Mouse (Mus musculus) intestine, embryonic 14.5 days (tissue): Measurements from ENCODE around the gene Ezh1. TPM values are rescaled to one million over a fixed set of nuclear protein-coding genes. Genes with fewer than 3 reads are reported as not detected.

ENCODE experiments used
- ATAC-seq: fragments of 200-750 bp; cut with Nextera tagmentation; replicated peaks from 2 replicates; pipeline ENCODE4 v1.8.0; 2017; ENCODE audit warnings: low read depth, moderate number of reproducible peaks, moderate TSS enrichment, moderate library complexity; ENCODE audit not compliant: low FRiP score, low TSS enrichment
- DNase-seq: peaks from one replicate; pipeline ENCODE4 v3.0.0-alpha.2; 2018; ENCODE audit warnings: low spot score
- H3K27ac ChIP-seq: fragments of 300-500 bp; sonication (generic); 2 replicates; pipeline ENCODE4 v1.5.1; 2014; ENCODE audit warnings: low read depth, mild to moderate bottlenecking, control low read depth
- H3K27me3 ChIP-seq: fragments of 300-500 bp; sonication (generic); replicated peaks from 2 replicates; pipeline ENCODE4 v1.6.1; 2014; ENCODE audit warnings: low read length, control low read depth; ENCODE audit not compliant: control insufficient read depth, insufficient read depth
- H3K36me3 ChIP-seq: fragments of 300-500 bp; sonication (generic); 2 replicates; pipeline ENCODE4 v1.6.1; 2014; ENCODE audit warnings: low read length, control low read depth; ENCODE audit not compliant: control insufficient read depth, insufficient read depth
- H3K4me1 ChIP-seq: fragments of 300-500 bp; sonication (generic); replicated peaks from 2 replicates; pipeline ENCODE4 v1.6.1; 2014; ENCODE audit warnings: low read length, control low read depth, mixed read lengths; ENCODE audit not compliant: control insufficient read depth, insufficient read depth
- H3K4me2 ChIP-seq: fragments of 300-500 bp; sonication (generic); 2 replicates; pipeline ENCODE4 v1.6.1; 2014; ENCODE audit warnings: low read length
- H3K4me3 ChIP-seq: fragments of 300-500 bp; sonication (generic); 2 replicates; pipeline ENCODE4 v1.5.1; 2014; ENCODE audit warnings: low read depth, low read length, control low read depth, mixed read lengths
- H3K9ac ChIP-seq: fragments of 300-500 bp; sonication (generic); 2 replicates; pipeline ENCODE4 v1.6.1; 2014; ENCODE audit warnings: mild to moderate bottlenecking, low read length
- H3K9me3 ChIP-seq: fragments of 300-500 bp; sonication (generic); 2 replicates; pipeline ENCODE4 v1.6.1; 2016; ENCODE audit warnings: low read length, control low read depth; ENCODE audit not compliant: control insufficient read depth
- WGBS: fragments of 180-500 bp; shearing (Covaris S2); extraction: QIAGEN DNeasy Blood & Tissue Kit; methylation state at CpG from one replicate; pipeline ENCODE4 v1.1.7; 2014; 5-methylcytosine and 5-hydroxymethylcytosine counted together
- polyA plus RNA-seq: library from polyadenylated mRNA; unstranded; fragments of >200 nt; fragmentation: Nextera tagmentation; extraction: Ambion mirVana; gene quantifications from 2 replicates; pipeline ENCODE4 v1.2.1, GENCODE M21; 2014

Ezh1 gene
- polyA plus RNA-seq, 1 experiment from 2014 or later, result 20.2 TPM

GRCm38 (mm10) chr11:101251031-101251430 lies 24.8 kb upstream of the Ezh1 start:
- Histone ChIP-seq H3K4me3 (no peak overlapping the region), H3K4me2 (no peak overlapping the region), H3K9me3 (no peaks in the 10 kb centered on the region), H3K27me3 (0 out of 2 replicates have a peak, but pooled peaks cover 4% of the 10 kb centered on the region), H3K27ac (no peak overlapping the region), H3K36me3 (0 out of 2 replicates have a peak, but pooled peaks cover 3% of the 10 kb centered on the region), H3K4me1 (peaks cover 28% of the 10 kb centered on the region; the same call in 1 of the 2 replicates), H3K9ac (no peak overlapping the region)
- WGBS, result 69% methylated on average over 2 of the region's 2 CpGs
- DNase-seq (no peak), ATAC-seq (no peak)

GRCm38 (mm10) chr11:101248258-101248994 lies 22.2 kb upstream of the Ezh1 start:
- ATAC-seq, result no peak
- no peak overlapping the region for H3K4me3 ChIP-seq
- no peaks in the 10 kb centered on the region for H3K9me3 ChIP-seq
- peak overlapping the region; percentile 1; the same call in 1 of the 2 replicates for H3K4me2 ChIP-seq
- peaks cover 29% of the 10 kb centered on the region for H3K4me1 ChIP-seq
- DNase-seq, result no peak
- H3K27me3 ChIP-seq, result 0 out of 2 replicates have a peak, but pooled peaks cover 4% of the 10 kb centered on the region
- no peak overlapping the region for H3K9ac ChIP-seq
- 32% methylated on average over 14 of the region's 14 CpGs for WGBS
- H3K36me3 ChIP-seq, result no peaks in the 10 kb centered on the region
- H3K27ac ChIP-seq, result peak overlapping the region; percentile 33; the same call in 1 of the 2 replicates

GRCm38 (mm10) chr11:101247521-101248030 lies 21.3 kb upstream of the Ezh1 start:
- H3K27ac ChIP-seq, result 0 out of 2 replicates have a peak overlapping the region, but pooled peaks have one; percentile 29

GRCm38 (mm10) chr11:101246702-101247012 lies 20.4 kb upstream of the Ezh1 start:
- Histone ChIP-seq H3K9ac (peak overlapping the region; percentile 62), H3K4me3 (peak overlapping the region; percentile 52), H3K9me3 (no peaks in the 10 kb centered on the region), H3K4me2 (peak overlapping the region; percentile 62), H3K4me1 (peaks cover 20% of the 10 kb centered on the region), H3K27ac (peak overlapping the region; percentile 84), H3K36me3 (no peaks in the 10 kb centered on the region), H3K27me3 (0 out of 2 replicates have a peak, but pooled peaks cover 4% of the 10 kb centered on the region)
- no peak for DNase-seq
- 14% methylated on average over 7 of the region's 7 CpGs for WGBS
- no peak; the same call in 1 of the 2 replicates for ATAC-seq

More at GRCm38 (mm10) chr11:101247521-101248030, 21.3 kb upstream of the Ezh1 start:
- WGBS, result 79% methylated on average over 6 of the region's 6 CpGs
- Histone ChIP-seq H3K4me2 (peak overlapping the region; percentile 62), H3K9ac (no peak overlapping the region), H3K27me3 (0 out of 2 replicates have a peak, but pooled peaks cover 4% of the 10 kb centered on the region), H3K9me3 (no peaks in the 10 kb centered on the region), H3K4me3 (0 out of 2 replicates have a peak overlapping the region, but pooled peaks have one; percentile 52), H3K4me1 (peaks cover 24% of the 10 kb centered on the region), H3K36me3 (no peaks in the 10 kb centered on the region)
- no peak for DNase-seq
- ATAC-seq, result no peak

GRCm38 (mm10) chr11:101245855-101246701 lies 19.8 kb upstream of the Ezh1 start, which contains the start of gene Ramp2:
Gene Ramp2 (plus strand): TSS chr11:101246028.
- ATAC-seq (peak; percentile 73), DNase-seq (peak; percentile 80)
- Histone ChIP-seq H3K9ac (peak within 1 kb of the TSS; percentile 62), H3K4me3 (peak within 1 kb of the TSS; percentile 52), H3K27ac (peak within 1 kb of the TSS; percentile 84), H3K4me1 (peaks cover 20% of the 10 kb centered on the region), H3K36me3 (no peaks in the 10 kb centered on the region), H3K9me3 (no peaks in the 10 kb centered on the region), H3K4me2 (peak within 1 kb of the TSS; percentile 62), H3K27me3 (0 out of 2 replicates have a peak, but pooled peaks cover 4% of the 10 kb centered on the region)
- 1% methylated on average over 59 of the region's 63 CpGs for WGBS

GRCm38 (mm10) chr11:101245071-101245470 lies 18.8 kb upstream of the Ezh1 start:
- no peaks in the 10 kb centered on the region for H3K9me3 ChIP-seq
- no peak overlapping the region for H3K4me3 ChIP-seq
- 0 out of 2 replicates have a peak, but pooled peaks cover 4% of the 10 kb centered on the region for H3K27me3 ChIP-seq
- peak overlapping the region; percentile 62; the same call in 1 of the 2 replicates for H3K4me2 ChIP-seq
- WGBS, result 31% methylated on average over 4 of the region's 4 CpGs
- DNase-seq (no peak), ATAC-seq (no peak)
- peaks cover 20% of the 10 kb centered on the region for H3K4me1 ChIP-seq
- no peaks in the 10 kb centered on the region for H3K36me3 ChIP-seq
- peak overlapping the region; percentile 84; the same call in 1 of the 2 replicates for H3K27ac ChIP-seq
- H3K9ac ChIP-seq, result no peak overlapping the region

- peak overlapping the region; percentile 79 for H3K27ac ChIP-seq
- no peak overlapping the region for H3K9ac ChIP-seq
- H3K4me3 ChIP-seq, result no peak overlapping the region
- peaks cover 4% of the 10 kb centered on the region; the same call in 1 of the 2 replicates for H3K4me1 ChIP-seq
- DNase-seq (no peak), ATAC-seq (peak; percentile 68; the same call in 1 of the 2 replicates)
- no peaks in the 10 kb centered on the region for H3K36me3 ChIP-seq
- peak overlapping the region; percentile 18; the same call in 1 of the 2 replicates for H3K4me2 ChIP-seq
- H3K27me3 ChIP-seq, result no peaks in the 10 kb centered on the region
- WGBS, result 28% methylated on average over 5 of the region's 5 CpGs
- H3K9me3 ChIP-seq, result no peaks in the 10 kb centered on the region
These were observed 11.9 kb upstream of the Ezh1 start for GRCm38 (mm10) chr11:101238071-101238647.

- Histone ChIP-seq H3K4me3 (no peak overlapping the region), H3K4me1 (peaks cover 12% of the 10 kb centered on the region), H3K27ac (no peak overlapping the region), H3K9me3 (no peaks in the 10 kb centered on the region), H3K9ac (no peak overlapping the region), H3K36me3 (no peaks in the 10 kb centered on the region), H3K4me2 (no peak overlapping the region), H3K27me3 (no peaks in the 10 kb centered on the region)
- DNase-seq (no peak), ATAC-seq (no peak)
- 94% methylated on average over 5 of the region's 5 CpGs for WGBS
These were observed 10.5 kb upstream of the Ezh1 start for GRCm38 (mm10) chr11:101236782-101237181.
